Mouse (Mus musculus): ENCODE data around the gene Ly6g6d.

Ly6g6d gene

GRCm38 (mm10) chr17:35024691-35025488, 53.0 kb downstream of the Ly6g6d start:
- DNase-seq (ENCODE audit: low read depth, low spot score) = no peak

GRCm38 (mm10) chr17:35024261-35024660, 53.6 kb downstream of the Ly6g6d start:
- no peak for DNase-seq (ENCODE audit: low read depth, low spot score)

- DNase-seq (ENCODE audit: low read depth, low spot score) = no peak
These were observed 54.1 kb downstream of the Ly6g6d start for GRCm38 (mm10) chr17:35023756-35024155.

- no peak for DNase-seq (ENCODE audit: low read depth, low spot score)
These were observed 54.6 kb downstream of the Ly6g6d start for GRCm38 (mm10) chr17:35023221-35023620.

GRCm38 (mm10) chr17:35022541-35023060, 55.3 kb downstream of the Ly6g6d start:
- no peak for DNase-seq (ENCODE audit: low read depth, low spot score)

GRCm38 (mm10) chr17:35021842-35022477, 55.9 kb downstream of the Ly6g6d start:
- no peak for DNase-seq (ENCODE audit: low read depth, low spot score)
